Mouse (Mus musculus) liver, embryonic 13.5 days (tissue): ENCODE measurements around the gene Slc15a4. TPM values are rescaled to one million over a fixed set of nuclear protein-coding genes. Genes with fewer than 3 reads are reported as not detected.

ENCODE experiments used
- ATAC-seq: fragments of 200-750 bp; cut with Nextera tagmentation; 2 replicates; pipeline ENCODE4 v1.8.0; 2017; ENCODE audit warnings: low read depth, mild to moderate bottlenecking, moderate number of reproducible peaks, moderate library complexity
- DNase-seq: peaks from one replicate; pipeline ENCODE4 v3.0.0; 2022
- H3K27ac ChIP-seq: fragments of 300-500 bp; sonication (generic); 2 replicates; pipeline ENCODE4 v1.5.1; 2015; ENCODE audit warnings: moderate library complexity, mild to moderate bottlenecking, inconsistent platforms
- H3K27me3 ChIP-seq: fragments of 300-500 bp; sonication (generic); 2 replicates; pipeline ENCODE4 v1.6.1; 2015; ENCODE audit warnings: mild to moderate bottlenecking, inconsistent platforms
- H3K36me3 ChIP-seq: fragments of 300-500 bp; sonication (generic); 2 replicates; pipeline ENCODE4 v1.6.1; 2015; ENCODE audit warnings: mild to moderate bottlenecking, inconsistent platforms
- H3K4me1 ChIP-seq: fragments of 300-500 bp; sonication (generic); replicated peaks from 2 replicates; pipeline ENCODE4 v1.6.1; 2015; ENCODE audit warnings: inconsistent platforms
- H3K4me2 ChIP-seq: fragments of 300-500 bp; sonication (generic); 2 replicates; pipeline ENCODE4 v1.6.1; 2015; ENCODE audit warnings: inconsistent platforms, mild to moderate bottlenecking, moderate library complexity
- H3K4me3 ChIP-seq: fragments of 300-500 bp; sonication (generic); replicated peaks from 2 replicates; pipeline ENCODE4 v1.5.1; 2015; ENCODE audit warnings: mild to moderate bottlenecking, inconsistent platforms
- H3K9ac ChIP-seq: fragments of 300-500 bp; sonication (generic); 2 replicates; pipeline ENCODE4 v1.6.1; 2015; ENCODE audit warnings: mild to moderate bottlenecking, inconsistent platforms
- H3K9me3 ChIP-seq: fragments of 300-500 bp; sonication (generic); replicated peaks from 2 replicates; pipeline ENCODE4 v1.6.1; 2016; ENCODE audit warnings: inconsistent platforms
- WGBS: fragments of 180-500 bp; shearing (Covaris S2); methylation state at CpG from one replicate; pipeline ENCODE4 v1.1.7; 2015; ENCODE audit not compliant: insufficient replicate concordance; 5-methylcytosine and 5-hydroxymethylcytosine counted together
- polyA plus RNA-seq: library from polyadenylated mRNA; unstranded; fragments of >200 nt; fragmentation: Nextera tagmentation; extraction: Ambion mirVana; gene quantifications from 2 replicates; pipeline ENCODE4 v1.2.1, GENCODE M21; 2015

The Slc15a4 gene
- polyA plus RNA-seq, 1 experiment from 2014 or later = 8.7 TPM

DNA sequence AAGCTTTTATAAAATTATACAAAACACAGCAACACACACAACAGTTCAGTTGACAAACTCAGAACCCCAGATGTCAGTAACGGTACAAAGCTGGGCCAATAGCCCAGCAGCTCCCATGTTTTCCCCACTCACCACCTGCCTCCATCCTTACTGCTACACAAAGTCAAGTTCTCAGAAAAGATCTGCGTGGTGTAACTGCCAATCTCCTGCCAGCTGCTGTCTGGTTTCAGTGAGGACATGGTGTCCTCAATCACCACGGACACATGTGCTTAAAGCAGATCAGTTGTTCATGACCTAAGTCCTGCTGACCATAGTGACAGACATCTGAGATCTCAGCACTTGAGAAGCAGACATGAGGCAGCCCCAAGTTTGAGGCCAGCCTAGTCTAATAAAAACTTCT lies 37.0 kb downstream of the Slc15a4 start:
- 85% methylated on average over 3 of the region's 3 CpGs for WGBS
- no peaks in the 10 kb centered on the region for H3K4me1 ChIP-seq
- peaks cover 86% of the 10 kb centered on the region for H3K36me3 ChIP-seq
- no peak overlapping the region for H3K9ac ChIP-seq
- H3K4me3 ChIP-seq = no peak overlapping the region
- H3K27ac ChIP-seq = no peak overlapping the region
- no peak overlapping the region for H3K4me2 ChIP-seq
- H3K9me3 ChIP-seq = no peaks in the 10 kb centered on the region
- H3K27me3 ChIP-seq = no peaks in the 10 kb centered on the region
- ATAC-seq = no peak
- no peak for DNase-seq

DNA sequence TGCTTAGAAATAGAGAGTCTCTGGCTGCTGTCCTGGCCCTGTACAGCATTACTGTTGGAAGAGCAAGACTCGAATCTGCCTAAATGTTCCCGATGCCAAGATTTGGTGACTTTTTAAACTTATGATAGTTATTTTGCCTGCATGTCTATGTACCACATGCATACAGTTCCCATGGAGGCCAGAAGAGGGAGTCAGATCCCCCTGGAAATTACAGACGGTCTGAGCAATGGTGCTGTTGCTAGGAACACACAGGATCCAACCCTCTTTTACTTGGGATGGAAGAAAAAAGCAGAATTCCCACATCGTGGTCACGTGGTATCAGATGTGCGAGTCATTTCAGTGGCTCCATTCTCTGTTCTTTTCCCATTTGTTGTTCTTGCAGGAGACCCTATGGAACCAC lies 39.8 kb downstream of the Slc15a4 start:
- no peaks in the 10 kb centered on the region for H3K9me3 ChIP-seq
- H3K9ac ChIP-seq = no peak overlapping the region
- H3K27ac ChIP-seq = no peak overlapping the region
- no peaks in the 10 kb centered on the region for H3K27me3 ChIP-seq
- H3K4me2 ChIP-seq = no peak overlapping the region
- DNase-seq (no peak), ATAC-seq (no peak)
- H3K4me1 ChIP-seq = no peaks in the 10 kb centered on the region
- peaks cover 58% of the 10 kb centered on the region for H3K36me3 ChIP-seq
- 70% methylated on average over 6 of the region's 6 CpGs for WGBS
- H3K4me3 ChIP-seq = no peak overlapping the region

DNA sequence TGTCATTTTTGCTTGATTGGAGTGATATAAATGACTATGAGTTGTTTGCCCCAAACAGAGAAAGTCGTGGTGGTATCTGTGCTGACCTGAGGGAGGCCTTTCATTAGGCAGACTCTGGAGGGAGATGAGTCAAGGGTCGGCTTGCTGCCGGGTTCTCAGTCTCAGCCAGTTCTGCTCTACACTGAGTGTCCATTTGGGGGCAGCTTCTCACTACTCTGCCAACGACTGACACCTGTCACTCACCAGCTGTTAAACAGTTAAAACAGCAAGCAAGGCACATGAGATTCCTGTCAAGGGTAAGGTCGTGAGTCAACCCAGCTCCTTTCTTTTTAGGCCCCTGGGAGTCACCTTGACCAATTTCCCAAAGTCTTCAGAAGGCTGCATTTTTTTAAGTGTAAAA lies 40.3 kb downstream of the Slc15a4 start:
- no peaks in the 10 kb centered on the region for H3K27me3 ChIP-seq
- no peak for ATAC-seq
- no peak for DNase-seq
- H3K9me3 ChIP-seq = no peaks in the 10 kb centered on the region
- no peak overlapping the region for H3K9ac ChIP-seq
- no peak overlapping the region for H3K27ac ChIP-seq
- H3K4me2 ChIP-seq = no peak overlapping the region
- peaks cover 53% of the 10 kb centered on the region for H3K36me3 ChIP-seq
- H3K4me1 ChIP-seq = no peaks in the 10 kb centered on the region
- no peak overlapping the region for H3K4me3 ChIP-seq
- 57% methylated on average over 5 of the region's 5 CpGs for WGBS

DNA sequence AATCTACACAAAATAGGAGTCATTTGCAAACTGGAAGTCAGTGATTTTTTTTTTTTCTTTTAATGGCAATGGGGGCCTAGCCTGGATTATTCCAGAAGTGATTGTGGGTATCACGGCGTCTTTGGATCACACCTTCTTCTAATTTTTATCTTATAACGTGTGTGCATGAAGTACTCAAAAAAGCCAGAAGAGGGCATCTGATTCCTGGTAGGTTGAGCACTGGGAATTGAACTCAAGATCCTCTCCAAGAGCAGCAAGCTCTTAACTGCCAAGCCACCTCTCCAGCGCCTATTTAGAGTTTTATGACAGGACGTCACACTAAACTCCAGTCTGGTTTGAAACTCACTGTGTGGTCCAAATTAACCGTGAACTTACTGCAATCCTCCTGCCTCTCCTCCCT lies 44.8 kb downstream of the Slc15a4 start:
- Histone ChIP-seq H3K27ac (no peak overlapping the region), H3K4me1 (no peaks in the 10 kb centered on the region), H3K4me3 (no peak overlapping the region), H3K36me3 (peaks cover 9% of the 10 kb centered on the region), H3K9ac (no peak overlapping the region), H3K9me3 (no peaks in the 10 kb centered on the region), H3K4me2 (no peak overlapping the region), H3K27me3 (no peaks in the 10 kb centered on the region)
- no peak for DNase-seq
- no peak for ATAC-seq
- 50% methylated on average over 6 of the region's 6 CpGs for WGBS

DNA sequence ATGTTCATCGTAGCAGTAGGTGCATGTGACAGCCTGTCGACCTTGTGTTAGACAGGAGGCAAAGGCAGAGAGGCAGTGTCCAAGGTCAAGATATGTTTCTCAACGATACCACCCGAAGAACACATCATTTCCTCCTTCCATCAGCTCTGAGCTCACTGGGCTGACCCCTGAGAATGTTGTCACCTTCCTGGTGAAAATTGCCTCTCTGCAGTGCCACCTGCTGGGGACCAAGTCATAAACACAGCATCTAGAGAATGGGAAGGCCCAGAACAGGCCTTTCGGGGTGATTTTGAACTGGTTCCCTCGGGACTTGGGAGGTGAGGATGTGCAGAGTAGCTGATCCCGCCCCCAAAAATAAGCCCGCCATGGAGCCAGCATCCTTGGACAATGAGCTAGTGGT lies 49.0 kb downstream of the Slc15a4 start:
- H3K4me1 ChIP-seq = no peaks in the 10 kb centered on the region
- 54% methylated on average over 8 of the region's 8 CpGs for WGBS
- H3K36me3 ChIP-seq = no peaks in the 10 kb centered on the region
- H3K4me2 ChIP-seq = no peak overlapping the region
- no peak overlapping the region for H3K9ac ChIP-seq
- no peak for DNase-seq
- no peaks in the 10 kb centered on the region for H3K27me3 ChIP-seq
- H3K9me3 ChIP-seq = no peaks in the 10 kb centered on the region
- H3K27ac ChIP-seq = no peak overlapping the region
- no peak overlapping the region for H3K4me3 ChIP-seq
- no peak for ATAC-seq

DNA sequence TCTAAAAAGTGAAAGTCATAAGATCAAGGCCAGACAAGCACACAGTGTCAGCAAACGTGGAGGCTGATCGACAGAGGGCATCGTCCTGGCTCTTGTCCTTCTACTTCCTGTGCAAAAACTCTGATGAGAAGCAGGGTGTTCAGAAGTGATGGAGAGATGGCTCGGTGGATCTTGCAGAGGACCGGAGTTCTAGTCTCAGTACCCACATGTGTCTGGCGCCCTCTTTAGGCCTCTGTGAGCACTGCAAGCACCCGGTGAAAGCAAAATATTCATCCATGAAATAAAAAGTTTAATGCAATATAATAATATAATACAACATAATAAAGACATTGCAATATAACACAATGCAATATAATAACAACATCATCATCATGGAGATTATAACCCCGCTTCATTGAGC lies 55.3 kb downstream of the Slc15a4 start:
- Histone ChIP-seq H3K9ac (no peak overlapping the region), H3K27ac (no peak overlapping the region), H3K9me3 (no peaks in the 10 kb centered on the region), H3K4me2 (no peak overlapping the region), H3K27me3 (no peaks in the 10 kb centered on the region), H3K4me1 (no peaks in the 10 kb centered on the region), H3K4me3 (no peak overlapping the region), H3K36me3 (no peaks in the 10 kb centered on the region)
- 42% methylated on average over 8 of the region's 8 CpGs for WGBS
- ATAC-seq = no peak
- DNase-seq = no peak

DNA sequence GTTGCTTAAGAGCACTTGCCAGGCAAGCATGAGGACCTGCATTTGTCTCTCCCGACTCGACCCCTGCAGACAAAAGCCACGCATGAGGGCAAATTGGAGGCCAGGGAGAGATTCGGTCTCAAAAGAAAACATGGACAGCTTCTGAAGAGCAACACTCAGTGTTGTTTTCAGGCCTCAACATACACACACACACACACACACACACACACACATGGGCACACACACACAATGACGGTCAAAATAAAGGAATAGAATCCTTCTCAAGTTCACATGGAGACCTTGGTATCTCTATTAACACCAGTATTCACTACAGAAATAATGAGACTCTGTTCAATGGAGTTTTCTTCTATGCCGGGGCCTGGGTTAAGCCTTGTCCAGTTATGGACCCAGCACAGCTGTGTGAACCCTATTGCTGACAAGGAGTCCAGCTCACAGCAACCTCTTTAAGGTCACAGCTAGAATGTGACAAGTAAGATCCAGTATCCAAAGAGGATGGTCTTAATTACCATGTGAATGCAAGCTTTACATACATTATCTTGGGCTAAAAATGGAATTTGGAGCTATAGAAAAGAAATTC lies 65.4 kb downstream of the Slc15a4 start:
- Histone ChIP-seq H3K4me1 (no peaks in the 10 kb centered on the region), H3K4me2 (no peak overlapping the region), H3K9ac (no peak overlapping the region), H3K27ac (no peak overlapping the region), H3K27me3 (no peaks in the 10 kb centered on the region), H3K4me3 (no peak overlapping the region), H3K9me3 (no peaks in the 10 kb centered on the region; the same call in 1 of the 2 replicates), H3K36me3 (no peaks in the 10 kb centered on the region)
- no peak for DNase-seq
- no peak for ATAC-seq
- 65% methylated on average over 6 of the region's 6 CpGs for WGBS

DNA sequence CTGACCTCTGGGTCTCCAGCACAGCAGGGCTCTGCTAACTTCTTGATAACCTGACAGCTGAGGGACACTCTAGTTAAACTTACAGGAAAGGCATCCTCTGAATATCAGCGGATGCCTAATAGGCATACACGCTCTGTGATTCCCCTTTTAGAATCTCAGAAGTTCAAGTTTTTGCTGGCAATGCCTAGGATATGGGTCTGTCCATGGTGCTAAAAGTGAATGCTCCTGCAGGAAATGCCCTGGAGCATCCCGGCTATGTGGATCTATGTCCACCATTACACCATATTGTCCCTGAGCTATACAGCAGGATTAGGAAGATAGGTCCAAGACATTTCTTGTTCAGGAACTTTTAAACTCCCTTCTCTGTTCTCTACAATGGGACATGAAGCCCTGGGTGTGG lies 71.6 kb downstream of the Slc15a4 start:
- Histone ChIP-seq H3K4me1 (no peaks in the 10 kb centered on the region), H3K36me3 (no peaks in the 10 kb centered on the region), H3K27ac (no peak overlapping the region), H3K9me3 (no peaks in the 10 kb centered on the region; the same call in 1 of the 2 replicates), H3K27me3 (no peaks in the 10 kb centered on the region), H3K4me3 (no peak overlapping the region), H3K4me2 (no peak overlapping the region), H3K9ac (no peak overlapping the region)
- ATAC-seq = no peak
- DNase-seq = no peak
- 49% methylated on average over 3 of the region's 3 CpGs for WGBS

DNA sequence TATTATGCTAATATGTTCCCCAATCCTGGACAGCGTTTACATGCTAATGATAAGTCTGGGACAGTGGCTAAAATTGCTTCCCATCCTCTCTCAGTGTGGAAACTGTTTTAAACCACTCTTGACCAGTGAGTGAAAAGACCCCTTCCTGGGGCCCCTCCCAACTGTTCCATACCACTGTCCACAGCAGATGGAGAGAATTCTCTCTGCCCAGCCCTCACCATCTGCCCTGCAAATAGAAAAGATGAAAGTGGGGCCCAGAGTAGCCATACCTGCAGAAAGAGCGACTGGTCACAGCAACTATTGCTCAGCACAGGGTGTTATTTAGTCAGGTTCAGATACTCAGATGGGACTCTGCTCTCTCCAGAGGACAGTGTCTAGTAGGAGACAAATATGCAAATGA lies 84.6 kb downstream of the Slc15a4 start:
- ATAC-seq (no peak), DNase-seq (no peak)
- H3K27ac ChIP-seq = no peak overlapping the region
- no peaks in the 10 kb centered on the region for H3K4me1 ChIP-seq
- no peaks in the 10 kb centered on the region for H3K27me3 ChIP-seq
- no peak overlapping the region for H3K4me2 ChIP-seq
- H3K9me3 ChIP-seq = peaks cover 24% of the 10 kb centered on the region
- H3K4me3 ChIP-seq = no peak overlapping the region
- WGBS = 64% methylated on average over 2 of the region's 2 CpGs
- H3K9ac ChIP-seq = no peak overlapping the region
- no peaks in the 10 kb centered on the region for H3K36me3 ChIP-seq

DNA sequence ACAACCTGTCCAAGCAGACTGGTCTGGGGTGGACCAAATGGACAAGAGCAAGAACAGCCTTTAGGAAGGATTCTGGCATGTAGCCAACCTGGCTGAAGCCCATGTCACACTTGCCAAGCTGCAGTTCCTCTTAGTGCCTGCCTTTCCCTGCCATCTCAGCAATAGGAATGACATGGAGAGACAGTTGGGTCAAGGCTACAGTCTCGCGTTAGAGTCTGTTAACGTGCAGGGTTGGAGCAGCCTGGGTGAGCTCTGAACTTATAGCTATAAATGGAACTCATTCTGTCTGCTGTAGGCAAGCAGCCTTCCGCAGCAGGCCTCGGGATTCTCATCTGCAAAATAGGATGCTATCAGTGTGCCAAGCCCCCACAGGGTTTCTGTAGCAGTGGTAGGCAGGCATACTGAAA lies 86.1 kb downstream of the Slc15a4 start:
- WGBS = 66% methylated on average over 5 of the region's 5 CpGs
- Histone ChIP-seq H3K4me2 (no peak overlapping the region), H3K9ac (no peak overlapping the region), H3K27ac (no peak overlapping the region), H3K4me1 (no peaks in the 10 kb centered on the region), H3K4me3 (no peak overlapping the region), H3K9me3 (peaks cover 26% of the 10 kb centered on the region), H3K27me3 (no peaks in the 10 kb centered on the region), H3K36me3 (no peaks in the 10 kb centered on the region)
- ATAC-seq (no peak), DNase-seq (no peak)
